Mouse (Mus musculus) lung, adult 2 months (tissue): ENCODE measurements around the gene Elob. TPM values are rescaled to one million over a fixed set of nuclear protein-coding genes. Genes with fewer than 3 reads are reported as not detected.

Experiments used
- DNase-seq: peaks from one replicate; pipeline ENCODE4 v3.0.0; 2022
- H3K4me1 ChIP-seq: fragments of 200-500 bp; 2 replicates; pipeline ENCODE4 v1.6.1; 2011; ENCODE audit warnings: low read length; ENCODE audit not compliant: control insufficient read depth, insufficient read depth
- H3K4me3 ChIP-seq: fragments of 200-500 bp; replicated peaks from 2 replicates; pipeline ENCODE3; 2011; ENCODE audit warnings: low read depth, mild to moderate bottlenecking, control low read depth, low read length; ENCODE audit errors: extremely low read depth
- CTCF ChIP-seq: fragments of 200-500 bp; IDR thresholded peaks from 2 replicates; pipeline ENCODE4 v1.5.1; 2011; ENCODE audit warnings: mild to moderate bottlenecking, low read length, control low read depth; ENCODE audit not compliant: insufficient read depth
- POLR2A ChIP-seq: fragments of 200-500 bp; IDR thresholded peaks from 2 replicates; pipeline ENCODE4 v1.6.1; 2011; ENCODE audit warnings: low read depth, mild to moderate bottlenecking, control low read depth, low read length, borderline replicate concordance; ENCODE audit errors: extremely low read depth
- WGBS: fragments of 180-500 bp; shearing (Covaris S2); methylation state at CpG from one replicate; pipeline ENCODE4 v1.1.7; 2018; 5-methylcytosine and 5-hydroxymethylcytosine counted together
- polyA plus RNA-seq: library from polyadenylated mRNA; depleted of rRNA; stranded (reverse); fragments of >200 nt; gene quantifications from 2 replicates; pipeline ENCODE4 v1.2.3, GENCODE M21; 2012

The Elob gene
- polyA plus RNA-seq, 1 experiment, result 470 TPM

DNA sequence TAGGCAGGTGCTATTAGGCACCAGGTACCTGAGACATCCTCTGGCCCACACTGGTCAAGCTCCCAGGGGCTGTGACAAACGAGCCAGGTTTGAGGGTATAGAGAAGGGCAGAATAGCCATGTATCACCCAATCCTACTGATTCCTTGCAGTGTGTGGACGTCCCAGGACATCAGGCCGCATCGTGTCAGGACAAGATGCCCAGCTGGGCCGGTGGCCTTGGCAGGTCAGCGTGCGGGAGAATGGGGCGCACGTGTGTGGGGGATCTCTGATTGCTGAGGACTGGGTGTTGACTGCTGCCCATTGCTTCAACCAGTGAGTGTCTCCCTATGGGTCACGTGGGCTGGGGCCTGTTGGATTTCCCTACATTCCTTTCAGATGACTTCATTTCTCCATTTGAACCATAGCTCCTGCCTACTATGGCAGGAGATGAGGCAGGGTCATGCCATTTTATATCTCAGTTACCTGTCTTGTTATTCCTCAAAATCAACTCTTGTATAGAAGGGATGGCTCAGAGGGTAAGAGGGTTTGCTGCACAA lies 25.4 kb upstream of the Elob start:
- DNase-seq, result no peak
- no peak for TF ChIP-seq CTCF
- TF ChIP-seq POLR2A, result no peak
- 79% methylated on average over 10 of the region's 10 CpGs for WGBS
- no peaks in the 10 kb centered on the region for H3K4me1 ChIP-seq
- no peak overlapping the region for H3K4me3 ChIP-seq

- Histone ChIP-seq H3K4me1 (no peaks in the 10 kb centered on the region), H3K4me3 (no peak overlapping the region)
- TF ChIP-seq POLR2A (no peak), CTCF (peak; percentile 62)
- WGBS, result 42% methylated on average over 5 of the region's 5 CpGs
- peak; percentile 30 for DNase-seq
Observed at GRCm38 (mm10) chr17:23853292-23853691, 24.4 kb upstream of the Elob start.

DNA sequence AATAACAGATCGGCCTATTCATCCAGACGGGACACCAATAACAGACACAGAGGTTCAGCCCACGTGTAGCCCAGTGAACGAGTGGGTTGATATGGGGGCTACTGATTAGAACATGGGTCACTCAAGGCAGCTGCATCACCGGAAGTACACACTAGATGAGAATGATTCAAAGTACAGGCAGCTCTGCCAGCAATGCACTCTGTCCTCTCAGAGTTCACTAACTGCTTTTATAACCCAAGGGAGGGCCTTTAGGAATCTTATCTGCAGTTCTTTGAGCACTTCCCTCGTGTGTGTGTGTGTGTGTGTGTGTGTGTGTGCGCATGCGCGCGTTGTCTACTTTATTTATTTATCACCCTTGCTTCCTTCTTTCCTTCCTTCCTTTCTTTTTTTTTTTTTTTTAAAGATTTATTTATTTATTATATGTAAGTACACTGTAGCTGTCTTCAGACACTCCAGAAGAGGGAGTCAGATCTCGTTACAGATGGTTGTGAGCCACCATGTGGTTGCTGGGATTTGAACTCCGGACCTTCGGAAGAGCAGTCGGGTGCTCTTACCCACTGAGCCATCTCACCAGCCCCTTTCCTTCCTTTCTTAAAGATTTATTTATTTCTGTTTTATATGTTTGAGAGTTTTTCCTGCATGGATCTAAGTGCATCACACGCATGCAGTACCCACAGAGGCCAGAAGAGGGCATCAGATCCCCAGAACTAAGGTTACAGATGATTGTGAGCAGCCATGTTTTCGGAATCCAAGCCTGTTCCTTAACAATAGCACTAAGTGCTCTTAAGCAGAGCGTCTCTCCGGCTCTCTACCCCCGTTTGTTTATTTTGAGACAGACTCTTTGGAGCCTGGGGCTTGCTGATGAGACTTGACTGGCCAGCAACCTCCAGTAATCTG lies 22.2 kb upstream of the Elob start:
- no peaks in the 10 kb centered on the region for H3K4me1 ChIP-seq
- WGBS, result 32% methylated on average over 19 of the region's 19 CpGs
- H3K4me3 ChIP-seq, result no peak overlapping the region
- peak; percentile 69 for DNase-seq
- TF ChIP-seq CTCF (peak; percentile 63), POLR2A (no peak)

DNA sequence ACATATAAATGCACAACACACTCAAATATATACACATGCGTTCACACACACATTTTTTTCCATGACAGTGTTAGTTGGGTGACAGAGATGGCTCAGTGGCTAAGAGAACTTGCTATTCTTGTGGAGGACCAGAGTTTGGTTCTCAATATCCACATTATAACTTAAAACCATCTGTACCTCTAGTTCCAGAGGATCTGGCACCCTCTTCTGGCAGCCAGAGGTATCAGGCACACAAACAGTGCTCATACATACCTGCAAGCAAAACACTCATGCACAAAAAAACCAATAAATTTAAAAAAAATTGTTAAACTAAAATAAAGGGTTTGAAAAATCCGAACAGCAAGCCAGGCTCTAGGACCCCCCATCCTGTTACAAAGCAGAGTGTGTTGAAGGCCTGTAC lies 21.1 kb upstream of the Elob start:
- Histone ChIP-seq H3K4me3 (no peak overlapping the region), H3K4me1 (no peaks in the 10 kb centered on the region)
- no peak for DNase-seq
- 63% methylated on average over 2 of the region's 2 CpGs for WGBS
- TF ChIP-seq POLR2A (no peak), CTCF (no peak)

DNA sequence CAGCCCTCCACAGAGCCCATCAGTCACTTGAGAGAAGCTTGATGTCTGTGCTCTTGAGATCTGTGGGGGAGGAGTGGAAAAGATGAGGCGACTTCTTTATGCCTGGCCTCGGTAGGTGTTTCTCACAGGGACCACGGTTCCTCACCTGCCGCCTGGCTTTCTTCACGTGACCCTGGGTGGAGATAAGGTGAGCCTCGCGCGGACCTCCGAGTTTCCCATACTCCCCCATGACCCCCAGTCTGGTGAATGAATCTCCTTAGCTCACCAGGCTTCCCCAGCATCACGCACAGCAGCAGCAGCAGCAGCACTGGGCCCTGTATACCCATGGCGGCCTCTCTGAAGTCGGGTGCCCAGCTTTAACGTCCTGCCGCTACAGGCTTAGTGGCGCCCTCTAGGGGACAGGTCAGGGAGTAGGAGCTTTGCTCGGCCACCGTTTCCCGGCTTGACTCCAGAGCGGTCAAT lies 14.9 kb upstream of the Elob start, which contains the start of the genes Prss32 and Prss41:
Prss32 (plus strand) TSS at position 44 of the 462 bp plus-strand sequence.
Prss41 (minus strand) TSS at position 361 of the 462 bp plus-strand sequence.
- TF ChIP-seq CTCF (peak; percentile 65), POLR2A (no peak)
- WGBS, result 19% methylated on average over 19 of the region's 19 CpGs
- DNase-seq, result peak; percentile 64
- no peaks in the 10 kb centered on the region for H3K4me1 ChIP-seq
- H3K4me3 ChIP-seq, result no peak within 1 kb of the TSS

DNA sequence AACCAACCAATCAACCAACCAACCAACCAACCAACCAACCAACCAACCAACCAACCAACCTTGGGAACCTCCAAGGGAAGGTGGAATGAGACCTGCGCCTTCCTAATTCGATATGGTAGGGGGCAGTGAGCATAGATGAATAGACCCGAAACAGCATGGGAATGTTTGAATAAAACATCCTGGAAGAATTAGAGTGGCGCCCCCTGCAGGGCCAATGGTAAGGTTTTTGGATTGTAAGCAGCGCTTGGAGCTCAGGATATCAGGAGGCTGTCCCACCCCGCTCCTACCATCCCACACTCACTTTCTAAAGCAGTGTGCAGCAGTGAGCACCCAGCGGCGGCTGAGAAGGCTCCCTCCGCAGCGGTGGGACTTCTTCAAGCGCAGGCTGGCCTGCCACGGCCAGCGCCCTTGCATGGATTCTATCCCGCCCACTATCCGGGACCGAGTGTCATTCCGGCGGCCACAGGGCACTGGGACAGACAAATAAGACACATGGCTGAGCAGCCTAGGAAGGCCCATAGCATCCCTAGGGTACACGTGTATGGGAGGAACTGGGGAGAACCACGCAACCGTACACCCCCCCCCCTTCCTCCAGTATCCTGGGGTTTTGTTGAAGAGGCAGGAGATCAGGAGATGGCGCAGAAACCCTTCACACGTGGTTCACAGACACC lies 14.3 kb upstream of the Elob start:
- 63% methylated on average over 23 of the region's 23 CpGs for WGBS
- DNase-seq, result no peak
- Histone ChIP-seq H3K4me3 (no peak overlapping the region), H3K4me1 (no peaks in the 10 kb centered on the region)
- TF ChIP-seq CTCF (0 out of 2 replicates have a peak, but pooled peaks have one; percentile 2), POLR2A (no peak)

DNA sequence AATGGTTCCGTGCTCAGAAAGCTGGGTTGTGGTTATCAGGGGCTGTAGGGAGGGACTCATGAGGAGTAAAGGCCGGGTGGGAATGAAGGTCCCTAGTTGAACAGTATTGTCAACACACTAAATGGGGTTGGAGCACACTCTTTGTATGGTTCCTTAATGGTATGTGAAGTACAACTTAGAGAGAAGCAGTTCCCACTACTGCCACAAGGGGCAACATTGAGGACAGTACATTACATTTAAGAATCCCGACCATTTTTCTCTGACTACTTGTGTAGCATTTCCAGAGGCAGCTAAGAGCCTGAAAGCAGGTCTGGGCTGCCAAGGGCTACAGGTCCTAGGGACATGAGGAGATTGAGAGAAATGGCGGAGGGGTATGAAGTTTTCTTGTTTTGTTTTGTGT lies 12.2 kb upstream of the Elob start:
- DNase-seq, result peak; percentile 46
- WGBS, result 30% methylated on average over 4 of the region's 4 CpGs
- Histone ChIP-seq H3K4me3 (no peak overlapping the region), H3K4me1 (no peaks in the 10 kb centered on the region)
- TF ChIP-seq POLR2A (no peak), CTCF (peak; percentile 66)

DNA sequence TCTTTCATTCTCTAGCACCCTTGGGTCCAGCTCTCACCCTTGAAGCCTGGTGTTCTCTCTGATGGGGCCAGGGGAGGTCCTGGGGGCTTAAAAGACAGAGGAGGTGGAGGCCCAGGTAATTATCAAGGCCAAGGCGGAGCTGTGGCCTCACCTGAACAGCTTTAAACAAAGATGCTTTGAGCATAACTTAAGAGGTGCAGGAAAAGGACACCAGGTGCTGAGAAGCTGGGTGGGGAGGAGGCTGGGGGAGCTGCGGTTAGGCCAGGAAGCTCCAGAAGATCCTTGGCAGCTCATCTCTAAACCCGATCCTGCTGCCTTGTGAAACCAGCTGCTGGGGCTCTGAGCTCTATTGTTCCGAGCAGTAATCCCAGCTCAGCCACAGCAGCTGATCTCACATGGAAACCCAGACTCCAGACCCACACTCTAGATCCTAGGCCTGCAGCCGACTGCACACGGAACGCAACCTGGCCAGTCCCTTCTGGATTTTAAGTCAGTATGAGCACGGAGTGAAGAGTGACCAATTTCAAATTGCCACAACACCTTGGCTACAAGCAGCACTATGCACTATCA lies 7.2 kb upstream of the Elob start, which contains the start of gene Prss33:
Prss33 (minus strand) TSS at position 51 of the 570 bp plus-strand sequence.
- no peak within 1 kb of the TSS for H3K4me3 ChIP-seq
- no peak for TF ChIP-seq CTCF
- TF ChIP-seq POLR2A, result no peak
- no peak for DNase-seq
- no peaks in the 10 kb centered on the region for H3K4me1 ChIP-seq
- WGBS, result 81% methylated on average over 8 of the region's 8 CpGs

DNA sequence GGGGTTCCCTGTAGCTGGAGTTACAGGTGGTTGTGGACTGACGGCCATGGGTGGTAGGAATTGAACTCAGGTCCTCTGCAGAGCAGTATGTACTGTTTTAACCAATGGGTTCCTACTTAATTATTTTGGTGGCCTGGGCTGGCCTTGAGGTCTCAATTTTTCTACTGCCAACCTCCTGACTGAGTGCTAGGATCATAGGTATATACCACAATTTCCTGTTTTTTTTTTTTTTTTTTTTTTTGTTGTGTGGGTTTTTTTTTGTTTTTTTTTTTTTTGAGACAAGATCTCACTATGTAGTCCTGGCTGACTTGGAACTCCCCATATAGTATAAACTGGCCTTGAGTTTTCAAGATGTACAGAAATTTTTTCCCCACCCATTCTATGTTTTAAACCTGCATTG lies 2.3 kb upstream of the Elob start:
- no peak for TF ChIP-seq CTCF
- 94% methylated on average over 1 of the region's 1 CpGs for WGBS
- Histone ChIP-seq H3K4me3 (no peak overlapping the region), H3K4me1 (no peaks in the 10 kb centered on the region)
- DNase-seq, result no peak
